Mouse (Mus musculus) lung, postnatal 25 days (tissue): Measurements from ENCODE around the gene Gm13695.
"Not testable (repeated sequence)": the region's sequence is repeated elsewhere in the genome, so short reads cannot be mapped to it uniquely, and the experiment has no call there.

Experiments used
- DNase-seq: peaks from one replicate; pipeline ENCODE4 v3.0.0; 2022; ENCODE audit warnings: low spot score

Gm13695 gene

GRCm38 (mm10) chr2:83967013-83967412, at the start of gene Gm13695:
TSS of gene Gm13695 (plus strand) at chr2:83967313.
- DNase-seq, result not testable (repeated sequence)

DNA sequence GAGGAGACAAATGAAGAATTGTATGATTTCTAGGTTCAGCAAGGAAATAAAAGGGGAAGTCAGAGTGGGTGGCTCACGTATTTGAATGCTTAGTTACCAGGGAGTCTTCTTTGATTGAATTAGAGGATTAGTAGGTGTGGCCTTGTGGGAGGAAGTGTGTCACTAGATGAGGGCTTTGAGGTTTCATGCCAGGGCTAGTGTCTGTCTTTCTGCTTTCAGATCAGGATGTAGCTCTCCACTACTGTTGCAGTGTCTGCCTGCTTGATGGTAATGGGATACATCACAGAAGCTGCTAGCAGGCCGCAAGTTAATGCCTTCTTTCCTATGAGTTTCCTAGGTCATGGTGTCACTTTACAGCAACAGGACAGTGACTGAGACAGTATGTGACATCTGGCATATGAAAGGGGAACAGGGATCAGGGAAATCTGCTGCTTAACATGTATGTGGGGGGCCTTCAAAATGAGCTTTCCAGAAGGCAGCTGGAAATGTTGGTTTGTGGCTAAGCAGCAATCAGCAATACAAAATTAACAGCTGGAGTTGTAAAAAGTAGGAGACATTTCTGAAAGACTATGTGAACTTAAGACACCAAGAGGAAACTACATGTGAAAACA, 37.5 kb upstream of the Gm13695 start:
- peak; percentile 2 for DNase-seq

DNA sequence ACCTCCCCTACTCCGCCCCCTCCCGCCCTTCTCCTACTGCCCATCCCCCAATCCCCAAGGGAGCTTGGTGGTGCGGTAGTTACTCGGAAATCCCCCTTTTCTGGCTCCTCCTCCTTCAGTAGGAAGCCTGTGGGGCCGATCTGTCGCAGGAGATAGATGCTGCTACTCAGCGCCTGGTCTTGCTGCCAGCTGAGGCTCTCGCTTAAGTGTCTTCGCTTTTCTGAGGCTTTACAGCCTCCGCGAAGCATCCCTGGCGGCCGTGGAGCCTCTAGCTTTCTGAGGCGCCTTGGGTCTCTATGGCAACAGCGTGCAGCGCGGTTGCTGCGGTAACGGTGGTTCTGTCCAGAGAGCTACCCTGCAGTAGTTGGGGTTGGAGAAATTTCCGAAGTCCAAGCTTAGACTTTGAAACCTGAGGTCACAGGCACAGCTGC, 26.2 kb upstream of the Gm13695 start, which contains the start of gene Zswim2:
TSS of gene Zswim2 (minus strand) at position 298 of the 431 bp plus-strand sequence.
- no peak for DNase-seq

GRCm38 (mm10) chr2:83941378-83941777, 25.7 kb upstream of the Gm13695 start:
- no peak for DNase-seq

- DNase-seq, result no peak
Measured at GRCm38 (mm10) chr2:83941792-83942191, 25.3 kb upstream of the Gm13695 start.

- DNase-seq, result not testable (repeated sequence)
Measured at GRCm38 (mm10) chr2:83955393-83955792, 11.7 kb upstream of the Gm13695 start, which contains the start of gene Gm13698. TSS of gene Gm13698 (plus strand) at chr2:83955693.

DNA sequence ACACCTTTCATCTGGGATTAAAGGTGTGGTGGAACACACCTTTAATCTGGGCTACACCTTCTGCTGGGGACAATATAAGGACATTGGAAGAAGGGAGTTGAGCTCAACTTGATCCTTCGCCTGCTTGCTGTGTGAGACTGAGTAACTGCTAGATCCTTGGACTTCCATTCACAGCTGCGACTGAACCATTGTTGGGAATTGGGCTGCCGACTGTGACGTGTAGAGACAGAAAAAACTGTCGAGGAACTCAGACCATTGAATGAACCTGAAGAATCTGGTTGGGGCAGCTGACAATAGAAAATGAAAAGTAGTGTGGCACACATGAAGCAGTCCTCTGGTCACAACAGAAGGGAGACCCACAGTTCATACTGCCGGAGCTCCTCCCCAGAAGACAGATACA, 5.9 kb upstream of the Gm13695 start, which contains the start of gene Gm13693:
TSS of gene Gm13693 (plus strand) at position 301 of the 400 bp plus-strand sequence.
- DNase-seq, result not testable (repeated sequence)

DNA sequence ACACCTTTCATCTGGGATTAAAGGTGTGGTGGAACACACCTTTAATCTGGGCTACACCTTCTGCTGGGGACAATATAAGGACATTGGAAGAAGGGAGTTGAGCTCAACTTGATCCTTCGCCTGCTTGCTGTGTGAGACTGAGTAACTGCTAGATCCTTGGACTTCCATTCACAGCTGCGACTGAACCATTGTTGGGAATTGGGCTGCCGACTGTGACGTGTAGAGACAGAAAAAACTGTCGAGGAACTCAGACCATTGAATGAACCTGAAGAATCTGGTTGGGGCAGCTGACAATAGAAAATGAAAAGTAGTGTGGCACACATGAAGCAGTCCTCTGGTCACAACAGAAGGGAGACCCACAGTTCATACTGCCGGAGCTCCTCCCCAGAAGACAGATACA, 5.7 kb downstream of the Gm13695 start, which contains the start of gene Gm13696:
TSS of gene Gm13696 (plus strand) at position 301 of the 400 bp plus-strand sequence.
- not testable (repeated sequence) for DNase-seq

DNA sequence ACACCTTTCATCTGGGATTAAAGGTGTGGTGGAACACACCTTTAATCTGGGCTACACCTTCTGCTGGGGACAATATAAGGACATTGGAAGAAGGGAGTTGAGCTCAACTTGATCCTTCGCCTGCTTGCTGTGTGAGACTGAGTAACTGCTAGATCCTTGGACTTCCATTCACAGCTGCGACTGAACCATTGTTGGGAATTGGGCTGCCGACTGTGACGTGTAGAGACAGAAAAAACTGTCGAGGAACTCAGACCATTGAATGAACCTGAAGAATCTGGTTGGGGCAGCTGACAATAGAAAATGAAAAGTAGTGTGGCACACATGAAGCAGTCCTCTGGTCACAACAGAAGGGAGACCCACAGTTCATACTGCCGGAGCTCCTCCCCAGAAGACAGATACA, 11.5 kb downstream of the Gm13695 start, which contains the start of gene Gm13694:
TSS of gene Gm13694 (plus strand) at position 301 of the 400 bp plus-strand sequence.
- not testable (repeated sequence) for DNase-seq

- DNase-seq, result not testable (repeated sequence)
Measured at GRCm38 (mm10) chr2:83984443-83984842, 17.3 kb downstream of the Gm13695 start, which contains the start of gene Gm13697. TSS of gene Gm13697 (plus strand) at chr2:83984743.

GRCm38 (mm10) chr2:83990253-83990652, 23.1 kb downstream of the Gm13695 start, which contains the start of gene Gm13691:
TSS of gene Gm13691 (plus strand) at chr2:83990553.
- DNase-seq, result not testable (repeated sequence)

GRCm38 (mm10) chr2:83993639-83994255, 26.6 kb downstream of the Gm13695 start:
- peak; percentile 24 for DNase-seq

GRCm38 (mm10) chr2:83994526-83994925, 27.4 kb downstream of the Gm13695 start:
- not testable (repeated sequence) for DNase-seq

- DNase-seq, result no peak
Measured at GRCm38 (mm10) chr2:84008913-84009312, 41.8 kb downstream of the Gm13695 start.

- no peak for DNase-seq
Measured at GRCm38 (mm10) chr2:84009818-84010217, 42.7 kb downstream of the Gm13695 start.

DNA sequence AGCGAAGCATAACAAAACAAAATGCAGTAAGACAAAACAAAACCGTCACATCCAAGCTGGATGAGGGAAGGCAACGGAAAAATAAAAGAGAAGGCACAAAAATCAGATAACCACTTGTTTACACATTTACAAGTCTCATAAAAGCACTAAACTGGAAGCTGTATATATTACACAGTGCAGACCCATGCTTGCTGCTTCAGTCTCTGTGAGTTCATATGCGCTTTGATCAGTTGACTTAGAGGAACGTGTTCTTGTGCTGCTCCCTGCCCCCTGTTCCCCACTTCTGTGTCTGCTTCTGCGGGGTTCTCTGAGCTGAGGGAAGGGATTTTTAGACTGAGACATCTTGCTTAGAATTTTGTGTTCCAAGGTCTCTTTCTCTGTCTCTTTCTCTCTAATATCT, 47.5 kb downstream of the Gm13695 start:
- DNase-seq, result no peak

GRCm38 (mm10) chr2:84016291-84016690, 49.2 kb downstream of the Gm13695 start:
- not testable (repeated sequence) for DNase-seq

DNA sequence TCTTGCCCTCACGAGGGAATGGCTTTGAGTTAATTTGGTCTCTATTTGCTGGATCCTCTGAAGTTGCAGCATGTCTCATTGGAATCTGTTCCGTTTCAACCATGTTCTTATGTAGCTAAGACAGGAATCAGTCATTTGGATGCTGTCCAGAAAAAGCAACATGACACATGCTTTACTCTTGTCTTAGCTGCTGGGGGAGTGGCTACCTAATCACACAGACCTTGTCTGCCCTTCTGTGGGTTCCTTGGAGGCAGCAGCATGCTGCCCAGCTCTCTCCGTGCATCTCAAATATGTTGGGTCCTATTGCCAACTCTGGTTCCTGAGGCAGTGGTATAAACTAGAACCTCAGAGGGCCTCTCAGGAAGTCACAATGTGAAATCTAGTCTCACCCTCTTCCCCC, 51.2 kb downstream of the Gm13695 start:
- DNase-seq, result no peak
